Mouse (Mus musculus) frontal cortex, adult 2 months (tissue): ENCODE results near the gene Themis3. TPM values are rescaled to one million over a fixed set of nuclear protein-coding genes. Genes with fewer than 3 reads are reported as not detected.

Experiments used
- DNase-seq, 2 experiments: peaks; one replicate each; pipeline ENCODE4 v3.0.0; 2022; ENCODE audit warnings: low spot score in 1 of 2; ENCODE audit errors: extremely low spot score in 1 of 2
- polyA plus RNA-seq: library from polyadenylated mRNA; depleted of rRNA; stranded (reverse); fragments of >200 nt; gene quantifications from 2 replicates; pipeline ENCODE4 v1.2.3, GENCODE M21; 2012; rRNA removed

Themis3 gene
- polyA plus RNA-seq, result not detected in 2 replicates

- no peak for DNase-seq
These were observed at the start of gene Themis3 for GRCm38 (mm10) chr17:66594435-66594834. Gene Themis3, minus strand, starts transcription at chr17:66594621.

GRCm38 (mm10) chr17:66637951-66638722 lies 43.7 kb upstream of the Themis3 start:
- no peak for DNase-seq

GRCm38 (mm10) chr17:66619996-66620656 lies 25.7 kb upstream of the Themis3 start:
- DNase-seq, result no peak

GRCm38 (mm10) chr17:66619255-66619826 lies 24.9 kb upstream of the Themis3 start:
- no peak for DNase-seq

- no peak for DNase-seq
These were observed 15.6 kb upstream of the Themis3 start for GRCm38 (mm10) chr17:66610032-66610431.

GRCm38 (mm10) chr17:66604931-66605330 lies 10.5 kb upstream of the Themis3 start:
- DNase-seq, result no peak

- DNase-seq, result no peak
These were observed 6.8 kb upstream of the Themis3 start for GRCm38 (mm10) chr17:66601171-66601570.

- DNase-seq, result no peak
These were observed 1.4 kb upstream of the Themis3 start for GRCm38 (mm10) chr17:66595867-66596266.

GRCm38 (mm10) chr17:66595256-66595655 lies 835 bp upstream of the Themis3 start:
- no peak for DNase-seq

GRCm38 (mm10) chr17:66590353-66591075 lies 3.9 kb downstream of the Themis3 start:
- no peak for DNase-seq

GRCm38 (mm10) chr17:66589864-66590263 lies 4.6 kb downstream of the Themis3 start:
- no peak for DNase-seq

GRCm38 (mm10) chr17:66586741-66587140 lies 7.7 kb downstream of the Themis3 start:
- DNase-seq, result no peak

GRCm38 (mm10) chr17:66586078-66586477 lies 8.3 kb downstream of the Themis3 start:
- DNase-seq, result no peak

GRCm38 (mm10) chr17:66580990-66581389 lies 13.4 kb downstream of the Themis3 start:
- no peak for DNase-seq

GRCm38 (mm10) chr17:66578007-66578406 lies 16.4 kb downstream of the Themis3 start:
- peak in 1 of 2 experiments; percentile 84 for DNase-seq

GRCm38 (mm10) chr17:66577507-66577906 lies 16.9 kb downstream of the Themis3 start:
- DNase-seq, result no peak

- DNase-seq, result peak in 1 of 2 experiments; percentile 19
These were observed 21.8 kb downstream of the Themis3 start for GRCm38 (mm10) chr17:66572677-66573060.

GRCm38 (mm10) chr17:66571860-66572676 lies 22.4 kb downstream of the Themis3 start:
- DNase-seq, result no peak

- DNase-seq, result peak in 1 of 2 experiments; percentile 17
These were observed 30.2 kb downstream of the Themis3 start for GRCm38 (mm10) chr17:66564213-66564612.

- DNase-seq, result no peak
These were observed 30.9 kb downstream of the Themis3 start for GRCm38 (mm10) chr17:66563551-66563950.
